Mouse (Mus musculus) right cerebral cortex, postnatal 25 days (tissue): Measurements from ENCODE around the gene Washc3.

Experiments
- DNase-seq: peaks from one replicate; pipeline ENCODE4 v3.0.0; 2022

Gene Washc3

DNA sequence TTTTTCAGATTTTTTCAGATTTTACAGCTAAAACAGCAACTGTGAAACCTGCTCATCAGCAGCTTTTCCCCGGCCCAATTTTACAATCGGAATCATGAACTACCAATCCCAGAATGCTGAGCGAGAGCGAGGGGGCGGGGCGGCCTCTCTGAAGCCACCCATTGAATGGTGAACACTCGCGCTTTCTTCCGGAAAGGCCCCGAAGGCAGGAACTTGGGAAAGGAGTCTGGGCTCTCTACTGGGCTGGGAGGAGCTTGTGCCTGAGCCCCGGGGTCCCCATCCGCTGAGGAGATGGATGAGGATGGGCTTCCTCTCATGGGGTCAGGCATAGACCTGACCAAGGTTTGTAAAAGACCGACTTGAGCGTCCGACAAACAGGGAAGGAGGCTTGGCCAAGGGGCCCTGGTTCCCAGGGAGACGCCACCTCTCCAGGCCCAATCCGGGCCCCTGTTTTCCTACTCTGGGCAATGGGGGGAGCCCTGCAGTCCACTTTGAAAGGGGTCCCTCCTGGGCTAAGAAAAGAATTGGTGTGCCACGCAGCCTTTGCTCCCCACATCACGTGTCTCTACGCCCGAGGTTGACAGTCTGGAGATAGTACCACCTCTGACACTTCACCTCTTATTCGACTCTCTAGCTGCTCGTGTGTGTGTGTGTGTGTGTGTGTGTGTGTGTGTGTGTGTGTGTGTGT is at the start of gene Washc3:
TSS of gene Washc3 (plus strand) at position 143 of the 688 bp plus-strand sequence.
- peak; percentile 89 for DNase-seq

DNA sequence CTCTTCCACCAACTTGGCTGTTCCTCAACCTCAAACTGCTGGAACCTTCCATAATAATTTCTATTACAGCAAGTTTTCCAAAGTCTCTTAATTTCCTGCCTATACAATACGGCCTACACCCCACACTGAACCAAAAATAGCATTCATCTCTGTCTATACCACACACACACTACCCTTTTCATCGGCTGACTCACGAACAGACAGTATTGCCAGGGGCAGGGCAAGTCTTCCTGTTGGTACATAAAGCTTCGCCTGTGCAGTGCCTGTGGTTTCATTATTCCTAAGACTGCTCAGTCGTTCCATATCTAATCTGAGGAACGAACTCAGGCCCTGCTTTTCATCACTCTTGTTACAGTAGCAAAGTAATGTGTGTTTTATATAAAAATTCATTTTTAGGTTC is 49.2 kb upstream of the Washc3 start:
- no peak for DNase-seq

DNA sequence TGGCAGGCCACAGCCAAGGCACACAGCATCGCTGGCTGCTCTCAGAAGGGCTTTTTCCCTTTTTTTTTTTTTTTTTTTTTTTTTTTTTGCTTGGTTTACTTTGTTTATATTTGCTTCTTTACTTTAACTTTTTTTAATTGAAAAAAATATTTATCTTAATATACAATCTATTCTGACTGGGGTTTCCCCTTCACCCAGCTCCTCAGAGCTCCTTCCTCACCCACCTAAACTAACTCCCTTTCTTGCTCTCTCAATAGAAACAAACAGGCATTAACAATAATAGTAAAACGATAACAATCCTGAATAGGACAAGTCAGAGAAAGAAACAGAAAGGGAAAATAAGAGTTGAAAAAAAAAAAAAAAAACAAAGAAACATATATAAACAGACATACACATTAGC is 38.8 kb upstream of the Washc3 start:
- DNase-seq = no peak

DNA sequence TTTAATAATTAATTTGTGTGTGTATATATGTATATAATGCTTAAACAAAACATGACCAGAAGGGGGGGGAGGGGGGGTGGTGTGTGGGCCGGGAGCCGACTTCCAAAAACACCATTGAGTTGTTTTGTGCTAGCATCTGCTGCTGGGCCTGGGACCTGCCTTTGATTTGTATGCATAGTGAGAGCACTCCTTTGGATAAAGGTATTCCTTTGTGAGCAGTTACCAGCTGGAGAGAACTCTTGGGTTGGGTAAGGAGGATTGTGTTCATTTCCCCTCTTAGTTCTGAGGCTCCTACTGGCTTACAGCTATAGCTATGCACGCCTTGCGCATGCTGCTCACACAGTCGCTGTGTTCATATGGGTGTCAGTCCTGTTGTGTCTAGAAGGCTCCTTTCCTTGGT is 38.2 kb upstream of the Washc3 start:
- no peak for DNase-seq

DNA sequence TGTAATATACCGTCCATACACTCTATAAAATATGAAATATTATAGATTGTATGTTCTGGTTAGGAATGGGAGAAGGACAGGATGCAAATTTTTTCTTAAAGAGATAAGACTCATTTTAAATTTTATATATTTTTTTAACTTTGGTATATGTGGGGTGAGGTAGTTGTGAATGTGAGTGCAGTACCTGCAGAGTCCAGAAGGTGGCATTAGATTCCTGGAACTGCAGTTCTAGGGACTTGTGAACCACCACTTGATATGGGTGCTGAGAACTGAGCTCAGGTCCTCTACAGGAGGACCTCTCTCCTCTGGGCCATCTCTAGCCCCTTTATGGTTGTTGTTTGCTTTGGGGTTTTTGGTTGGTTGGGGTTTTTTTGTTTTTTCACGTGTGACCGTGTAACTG is 34.7 kb upstream of the Washc3 start:
- DNase-seq = no peak

DNA sequence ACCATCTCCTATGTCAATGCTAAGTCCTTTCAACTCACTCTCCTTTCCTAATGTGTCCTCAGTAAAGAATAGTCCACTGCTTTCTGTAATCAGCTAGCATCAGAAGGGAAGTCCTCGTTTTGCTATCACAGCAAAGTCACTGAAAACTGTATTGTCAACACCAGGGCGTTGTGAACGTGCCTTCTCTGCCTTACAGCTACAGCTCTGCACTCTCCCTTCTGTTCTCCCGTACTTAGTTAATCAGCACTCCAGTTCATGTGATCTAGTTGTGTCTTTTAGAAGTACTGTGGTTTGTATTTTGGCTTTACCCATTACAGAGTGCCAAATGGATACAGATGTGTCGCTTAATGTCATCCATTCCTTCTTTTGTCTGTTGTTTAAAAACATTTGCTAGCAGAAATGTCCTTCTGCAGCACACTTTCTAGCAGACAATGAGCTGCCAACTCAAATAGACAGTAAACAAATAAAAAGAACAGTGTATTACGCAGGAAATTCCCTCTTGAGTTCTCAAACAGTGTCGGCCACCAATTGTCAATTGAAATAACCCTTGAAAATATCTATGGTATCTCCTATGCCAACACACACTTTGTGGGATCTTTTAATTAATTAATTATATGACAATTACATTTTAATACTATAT is 33.3 kb upstream of the Washc3 start:
- DNase-seq = no peak

DNA sequence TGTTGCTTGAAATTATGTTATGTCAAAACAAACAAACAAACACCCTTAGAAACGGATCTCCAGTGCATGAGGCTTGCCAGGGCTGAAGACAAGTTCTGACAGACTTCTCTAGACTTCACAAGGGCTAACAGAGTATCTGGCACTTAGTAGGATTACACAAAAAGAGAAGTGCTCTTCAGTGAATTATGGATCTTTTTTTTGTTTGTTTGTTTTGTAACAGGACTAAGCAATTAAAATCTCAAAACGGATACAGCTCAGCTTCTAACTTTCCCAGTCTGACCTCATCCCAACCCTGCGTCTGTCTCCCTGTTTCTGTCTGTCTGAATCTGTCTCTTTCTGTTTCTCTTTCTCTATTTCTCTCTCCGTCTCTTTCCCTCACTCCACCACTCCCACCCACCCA is 352 bp upstream of the Washc3 start:
- DNase-seq = no peak

DNA sequence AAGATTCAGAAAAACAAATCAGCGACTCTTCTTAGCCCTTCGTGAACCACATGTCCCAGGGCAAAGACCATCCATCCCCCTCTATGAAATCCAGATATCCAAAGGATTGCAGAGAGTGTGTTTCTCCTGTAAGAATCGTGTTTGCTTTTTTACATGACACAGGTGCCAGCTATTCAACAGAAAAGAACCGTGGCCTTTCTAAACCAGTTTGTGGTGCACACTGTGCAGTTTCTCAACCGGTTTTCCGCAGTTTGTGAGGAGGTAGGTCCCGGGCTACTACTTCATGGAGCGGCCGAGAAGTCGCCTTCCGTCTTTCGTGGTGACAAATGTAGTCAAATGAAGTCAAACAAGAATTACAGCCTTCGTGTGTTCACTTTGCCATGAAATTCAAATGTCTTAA is 757 bp downstream of the Washc3 start:
- DNase-seq = no peak

DNA sequence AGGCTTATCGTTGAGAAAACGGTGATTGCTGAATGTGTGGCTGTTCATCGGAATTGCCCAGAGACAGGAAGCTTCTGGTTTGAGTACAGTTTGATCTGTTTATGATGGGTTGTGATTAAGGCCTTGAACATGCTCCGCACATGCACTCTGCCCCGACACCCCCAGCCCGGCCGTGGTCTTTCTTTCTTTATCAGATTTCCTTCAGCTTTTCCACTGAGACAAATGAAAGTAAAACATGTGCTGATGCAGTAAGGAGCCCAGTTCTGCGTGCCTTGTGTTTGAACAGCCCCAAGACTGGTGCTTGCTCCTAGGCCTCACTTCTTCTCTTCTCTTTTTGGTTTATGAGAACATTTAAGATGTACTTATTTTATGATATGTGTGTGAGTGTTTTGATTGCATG is 1.7 kb downstream of the Washc3 start:
- DNase-seq = no peak

DNA sequence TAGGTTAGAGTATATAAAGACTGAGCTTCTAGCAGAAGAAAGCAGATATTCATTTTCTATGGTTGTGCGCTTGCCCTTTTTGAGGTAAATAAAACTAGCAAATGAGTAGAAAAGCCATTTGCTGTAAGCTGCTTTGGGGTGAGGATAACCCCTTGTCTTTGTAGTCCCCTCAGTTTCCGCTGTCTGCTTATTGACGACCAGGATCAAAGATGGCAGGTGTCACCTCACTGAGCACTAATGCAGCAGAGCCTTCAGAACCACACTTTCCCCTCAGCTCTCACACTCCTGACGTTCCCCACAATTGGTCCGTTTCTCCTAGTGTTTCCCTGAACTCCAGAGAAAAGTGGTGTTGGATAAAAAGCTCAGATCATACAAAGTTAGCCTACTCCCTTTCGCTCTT is 2.3 kb downstream of the Washc3 start:
- no peak for DNase-seq

DNA sequence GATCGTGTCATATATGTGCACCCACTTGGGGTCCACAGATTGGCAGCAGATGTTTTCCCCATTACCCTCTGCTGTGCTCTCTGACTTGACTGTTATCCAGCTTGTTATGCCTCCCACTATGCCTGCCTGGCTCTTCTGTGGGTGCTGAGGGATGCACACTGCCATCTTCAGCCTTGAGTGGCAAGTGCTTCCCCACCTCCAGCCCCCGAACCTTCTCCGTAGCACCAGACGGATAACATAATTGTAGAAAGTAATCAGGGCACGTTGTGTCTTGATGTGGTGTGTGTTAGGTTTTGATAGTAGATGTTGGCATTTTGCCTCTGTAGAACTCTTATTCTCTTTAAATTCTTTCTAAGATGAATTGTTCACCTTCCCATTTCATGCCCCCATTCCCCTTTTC is 11.8 kb downstream of the Washc3 start:
- no peak for DNase-seq

DNA sequence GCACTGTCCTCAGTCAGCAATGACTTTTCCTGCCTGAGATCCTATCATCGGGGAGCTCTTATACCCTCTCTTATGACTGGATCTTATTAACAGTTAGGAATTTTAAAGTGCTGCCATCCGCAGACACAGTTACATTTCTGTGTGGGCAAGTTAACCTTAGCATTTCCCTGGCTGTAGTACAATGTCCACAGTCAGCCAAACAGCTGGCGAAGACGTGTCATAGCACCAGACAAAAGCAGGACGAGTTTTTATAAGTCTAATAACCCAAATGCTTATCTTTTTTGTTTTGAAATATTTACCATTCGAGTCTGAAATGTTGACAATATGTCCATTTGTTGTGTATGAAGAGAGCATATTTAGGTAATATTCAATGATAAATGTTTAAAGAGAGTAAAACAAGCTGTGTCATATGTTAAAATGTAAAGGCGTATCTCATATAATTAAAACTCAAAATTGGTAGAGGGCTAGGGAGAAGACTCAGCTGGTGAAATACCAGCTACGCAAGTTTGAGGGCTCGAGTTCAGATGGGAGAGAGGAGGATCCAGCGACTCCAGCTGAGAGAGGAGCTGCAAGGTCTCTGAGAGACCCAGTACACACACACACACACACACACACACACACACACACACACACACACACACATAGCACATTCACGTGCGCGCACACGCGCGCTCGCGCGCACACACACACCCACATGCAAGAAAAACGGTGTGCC is 14.1 kb downstream of the Washc3 start:
- no peak for DNase-seq

DNA sequence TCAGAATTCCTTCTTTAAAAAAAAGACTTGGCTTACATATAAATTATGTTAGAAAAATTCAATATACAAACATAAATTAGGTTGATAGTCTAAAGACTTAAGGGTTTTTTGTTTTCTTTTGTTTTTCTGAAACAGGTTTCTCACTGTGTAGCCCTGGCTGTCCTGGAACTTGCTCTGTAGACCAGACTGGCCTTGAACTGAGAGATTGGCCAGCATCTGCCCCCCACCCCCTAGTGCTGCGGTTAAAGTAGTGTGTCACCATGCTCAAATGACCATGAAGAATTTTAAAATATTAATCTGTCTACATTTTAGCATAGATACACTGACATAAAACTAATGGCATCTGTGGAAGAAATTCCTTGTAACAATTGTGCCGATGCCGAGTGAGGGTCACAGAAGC is 17.3 kb downstream of the Washc3 start:
- no peak for DNase-seq

DNA sequence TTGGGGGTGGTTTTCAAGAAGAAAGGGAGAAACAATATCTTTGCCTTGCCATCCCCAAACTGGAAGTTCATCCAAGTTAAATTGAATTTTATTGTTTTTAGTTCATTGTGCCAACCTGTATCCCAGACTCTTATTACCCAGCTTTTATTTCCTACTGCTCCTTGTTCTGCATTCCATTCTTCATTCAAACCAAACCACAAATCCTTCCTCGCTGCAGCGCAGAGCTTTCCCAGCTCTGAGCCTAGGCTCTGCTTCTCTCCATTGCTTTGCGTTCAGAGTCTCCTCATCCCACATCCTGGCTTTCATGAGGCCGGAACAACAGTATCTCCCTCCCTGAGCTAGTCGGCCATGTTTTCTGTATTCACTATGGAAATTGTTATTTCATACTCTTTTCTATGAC is 20.8 kb downstream of the Washc3 start:
- DNase-seq = no peak

DNA sequence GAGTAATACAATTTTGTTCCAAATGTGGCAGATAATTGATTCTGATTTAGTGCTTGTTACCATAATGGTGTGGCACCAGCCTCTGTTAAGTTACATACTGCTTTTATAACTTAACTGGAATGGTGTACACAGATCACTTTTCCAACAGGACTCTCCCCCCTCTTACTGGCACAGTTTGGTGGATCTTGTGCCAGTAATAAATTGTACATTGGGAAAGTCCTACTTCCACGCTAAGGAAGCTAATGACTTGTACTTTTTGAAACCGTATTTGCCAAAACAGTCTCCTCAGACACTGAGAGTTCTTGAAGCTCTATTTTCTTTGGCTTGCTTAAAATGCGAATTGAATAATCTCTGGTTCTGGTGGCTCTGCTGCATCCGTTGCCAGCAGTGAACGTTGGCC is 24.5 kb downstream of the Washc3 start:
- DNase-seq = no peak

DNA sequence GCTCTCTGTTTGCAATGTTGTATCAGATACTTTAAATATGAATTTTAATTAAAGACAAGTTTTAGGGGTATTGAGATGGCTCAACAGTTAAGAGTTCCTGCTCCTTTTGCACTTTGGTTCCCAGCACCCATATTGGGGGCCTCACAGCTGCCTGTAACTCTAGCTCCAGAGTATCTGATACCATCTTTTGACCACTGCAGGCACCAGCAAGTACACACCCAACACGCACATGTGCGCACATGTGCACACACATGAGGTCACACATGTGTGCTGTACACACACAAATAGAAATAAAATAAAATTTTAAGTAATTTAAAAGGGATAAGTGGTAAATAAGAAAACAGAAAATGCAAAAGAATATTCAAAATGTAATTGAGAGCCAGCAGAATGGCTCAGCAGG is 27.1 kb downstream of the Washc3 start:
- DNase-seq = no peak

DNA sequence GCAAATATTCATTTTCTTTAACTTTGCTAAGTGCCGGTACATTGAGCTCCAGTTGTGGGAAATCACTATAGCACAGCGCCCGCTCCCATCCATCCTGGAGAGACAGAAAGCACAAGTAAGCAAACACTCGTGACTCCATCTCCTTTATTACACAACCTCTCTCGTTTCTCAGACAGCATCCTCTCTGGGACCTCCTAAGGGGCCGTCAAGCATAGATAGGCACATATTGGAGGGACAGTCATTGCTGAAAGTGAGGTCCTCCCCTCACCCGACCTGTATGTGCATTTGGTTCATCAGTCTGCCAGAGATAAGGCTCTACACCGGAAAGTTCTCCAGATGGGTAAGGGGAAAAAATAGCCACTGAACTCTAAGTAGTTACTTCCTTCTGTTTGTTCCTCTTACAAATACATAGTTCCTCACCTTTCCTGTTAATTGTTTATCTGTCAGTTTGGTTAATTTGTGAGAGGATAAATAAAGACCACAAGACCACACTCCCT is 27.7 kb downstream of the Washc3 start:
- DNase-seq = no peak

DNA sequence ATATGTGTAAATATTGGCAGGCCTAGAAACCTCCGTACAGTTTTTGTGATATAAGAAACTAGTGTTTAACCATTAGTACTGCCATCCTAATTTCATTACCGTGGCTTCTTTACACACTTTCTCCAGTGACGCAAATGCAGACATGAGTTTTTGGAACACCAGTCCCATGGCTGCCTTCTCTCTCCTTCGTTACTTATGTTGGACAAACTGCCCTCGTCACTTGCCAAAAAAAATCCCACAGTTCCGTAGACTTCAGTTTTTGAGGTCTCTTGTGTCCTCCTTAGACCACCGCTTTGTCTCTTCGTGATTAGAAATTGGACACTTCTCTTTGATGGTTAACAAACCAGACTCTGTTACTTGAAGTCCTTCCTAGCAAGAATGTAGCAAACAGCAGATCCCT is 30.8 kb downstream of the Washc3 start:
- no peak for DNase-seq

DNA sequence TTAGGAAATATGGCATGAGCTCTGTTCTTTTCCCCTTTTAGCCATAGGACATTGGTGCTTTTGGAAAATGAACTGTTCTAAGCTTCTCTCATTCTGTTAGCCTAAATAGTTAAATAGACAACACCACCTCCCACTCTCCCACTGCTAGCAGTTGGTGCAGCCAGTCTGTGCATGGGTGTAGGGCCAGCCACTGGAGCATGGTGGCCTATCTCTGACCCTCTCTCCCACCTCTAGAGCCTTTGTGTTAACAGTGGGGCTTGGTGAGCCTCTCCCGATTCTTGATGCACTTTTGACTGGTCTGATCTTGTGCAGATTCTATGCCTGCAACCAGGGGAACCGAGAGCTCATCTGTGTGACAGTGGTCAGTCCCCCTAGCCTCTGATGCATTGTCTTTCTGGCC is 31.9 kb downstream of the Washc3 start:
- no peak for DNase-seq

DNA sequence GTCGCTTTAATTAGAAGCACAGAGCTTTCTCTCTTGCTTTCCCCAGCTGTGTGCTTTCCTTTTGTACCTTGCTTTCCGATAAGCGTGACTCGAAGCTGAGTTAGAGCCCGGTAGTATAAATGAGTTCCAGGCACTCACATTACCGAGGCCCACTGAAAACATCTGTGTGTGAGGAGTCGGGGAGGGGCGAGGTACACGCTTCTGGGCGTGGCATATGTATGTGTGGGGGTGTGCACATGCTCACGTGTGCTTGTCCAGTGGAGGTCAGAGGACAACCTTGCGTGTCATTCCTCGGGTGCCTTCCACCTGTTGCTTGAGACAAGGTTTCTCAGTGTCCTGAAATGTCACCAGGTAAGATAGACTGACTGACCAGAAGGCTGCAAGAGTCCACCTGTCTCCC is 43.8 kb downstream of the Washc3 start:
- no peak for DNase-seq

DNA sequence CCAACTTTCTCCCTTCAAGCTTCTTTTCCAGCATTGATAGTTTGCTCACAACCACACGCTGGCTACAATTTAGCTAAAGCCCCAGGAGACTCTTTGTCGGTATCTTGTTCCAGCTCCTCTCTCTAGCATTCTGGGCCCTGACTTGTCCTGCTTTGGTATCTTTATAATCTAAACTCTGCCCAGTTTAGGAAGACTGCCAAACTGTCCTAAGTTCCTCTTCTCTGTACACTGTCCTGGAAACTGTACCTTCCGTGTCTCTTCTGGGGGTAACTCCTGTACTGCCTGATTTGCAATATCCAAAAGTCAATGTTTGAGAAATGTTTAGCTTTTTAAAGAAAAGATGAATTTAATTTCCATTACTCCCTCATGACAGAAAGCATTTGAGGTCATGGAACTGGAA is 49.4 kb downstream of the Washc3 start:
- DNase-seq = no peak

DNA sequence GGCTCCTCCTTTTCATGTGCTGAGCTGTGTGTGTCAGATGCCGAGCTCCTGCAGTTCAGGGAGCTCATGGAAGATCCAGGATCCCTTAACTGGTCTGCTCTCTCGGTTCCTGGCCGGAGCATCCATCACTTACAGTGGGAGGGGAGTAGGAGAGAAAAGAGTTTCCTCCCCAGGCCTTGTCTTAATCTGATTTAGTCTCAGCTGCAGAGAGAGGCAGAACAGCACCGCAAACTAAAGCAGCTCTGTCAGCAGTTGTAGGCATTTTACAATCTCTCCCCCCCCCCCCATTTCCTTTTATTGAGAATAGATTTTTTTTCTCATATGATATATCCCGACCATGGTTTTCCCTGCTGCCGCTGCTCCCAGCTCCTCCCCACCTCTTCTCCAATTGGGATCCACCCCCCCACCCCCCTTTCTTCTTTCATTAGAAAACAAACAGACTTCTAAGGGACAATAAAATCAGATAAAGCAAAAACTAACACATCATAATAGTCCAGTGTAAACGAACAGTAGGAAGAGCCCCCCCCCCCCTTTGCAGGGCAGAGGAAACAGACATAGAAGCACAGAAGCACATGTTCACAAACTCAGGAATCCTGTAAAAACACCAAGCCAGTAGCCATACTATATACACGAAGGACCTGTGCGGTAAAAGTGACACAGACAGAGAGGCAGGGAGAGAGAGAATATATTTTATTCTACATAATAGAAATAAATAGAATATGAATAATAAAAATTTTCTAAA is 51.4 kb downstream of the Washc3 start:
- DNase-seq = no peak

DNA sequence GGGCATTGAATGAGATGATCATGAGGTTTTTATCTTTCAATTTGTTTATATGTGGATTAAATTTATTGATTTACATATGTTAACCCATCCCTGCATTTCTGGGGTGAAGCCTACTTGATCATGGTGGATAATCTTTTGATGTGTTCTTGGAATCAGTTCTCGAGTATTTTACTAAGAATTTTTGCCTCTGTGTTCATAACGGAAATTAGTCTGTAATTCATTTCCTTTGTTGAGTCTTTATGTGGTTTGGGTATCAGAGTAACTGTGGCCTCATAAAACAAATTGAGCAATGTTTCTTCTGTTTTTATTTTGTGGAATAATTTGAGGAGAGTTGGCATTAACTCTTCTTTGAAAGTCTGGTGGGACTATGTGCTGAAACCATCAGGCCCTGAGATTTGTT is 54.7 kb downstream of the Washc3 start:
- no peak for DNase-seq

DNA sequence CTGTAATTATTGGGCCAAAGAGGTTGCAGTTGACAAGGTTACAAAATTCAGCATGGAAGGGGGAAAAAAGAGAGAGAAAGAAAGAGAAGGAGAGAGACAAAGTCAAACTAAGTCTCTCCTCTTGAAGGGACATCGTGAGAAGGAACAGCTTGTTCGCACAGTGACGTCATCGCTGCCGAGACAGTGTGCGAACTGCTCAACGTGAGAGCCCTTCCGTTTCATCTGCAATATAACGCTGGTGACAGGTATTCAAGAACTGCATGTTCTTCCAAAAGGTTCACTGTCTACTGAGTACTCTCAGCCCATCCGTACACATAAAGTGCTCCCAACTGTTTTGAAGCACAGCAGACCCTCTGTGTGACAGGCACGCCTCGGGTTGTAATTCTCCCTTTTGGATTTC is 59.4 kb downstream of the Washc3 start:
- DNase-seq = no peak
